Mouse (Mus musculus) neural tube, embryonic 14.5 days (tissue): ENCODE results near the gene Lama2. TPM values are rescaled to one million over a fixed set of nuclear protein-coding genes. Genes with fewer than 3 reads are reported as not detected.

Experiments
- ATAC-seq: fragments of 200-750 bp; cut with Nextera tagmentation; 2 replicates; pipeline ENCODE4 v1.8.0; 2017; ENCODE audit warnings: low read depth, mild to moderate bottlenecking, moderate TSS enrichment, moderate library complexity
- H3K27ac ChIP-seq: fragments of 300-500 bp; sonication (generic); 2 replicates; pipeline ENCODE4 v1.5.1; 2014; ENCODE audit warnings: low read depth, mild to moderate bottlenecking, control low read depth, low read length, moderate library complexity, mixed read lengths
- H3K27me3 ChIP-seq: fragments of 300-500 bp; sonication (generic); 2 replicates; pipeline ENCODE4 v1.6.1; 2014; ENCODE audit warnings: low read length; ENCODE audit not compliant: control insufficient read depth, insufficient read depth
- H3K36me3 ChIP-seq: fragments of 300-500 bp; sonication (generic); 2 replicates; pipeline ENCODE4 v1.6.1; 2014; ENCODE audit warnings: low read length, mixed read lengths; ENCODE audit not compliant: control insufficient read depth, insufficient read depth
- H3K4me1 ChIP-seq: fragments of 300-500 bp; sonication (generic); 2 replicates; pipeline ENCODE4 v1.6.1; 2014; ENCODE audit warnings: low read length; ENCODE audit not compliant: control insufficient read depth, insufficient read depth
- H3K4me2 ChIP-seq: fragments of 300-500 bp; sonication (generic); 2 replicates; pipeline ENCODE4 v1.6.1; 2014; ENCODE audit warnings: mild to moderate bottlenecking, low read depth, low read length, control low read depth
- H3K4me3 ChIP-seq: fragments of 300-500 bp; sonication (generic); 2 replicates; pipeline ENCODE4 v1.5.1; 2014; ENCODE audit warnings: low read depth, low read length, control low read depth, mixed read lengths
- H3K9ac ChIP-seq: fragments of 300-500 bp; sonication (generic); replicated peaks from 2 replicates; pipeline ENCODE4 v1.6.1; 2014; ENCODE audit warnings: low read depth, mild to moderate bottlenecking, control low read depth, low read length, mixed read lengths
- H3K9me3 ChIP-seq: fragments of 300-500 bp; sonication (generic); 2 replicates; pipeline ENCODE4 v1.6.1; 2016; ENCODE audit warnings: low read length; ENCODE audit not compliant: control insufficient read depth
- WGBS: fragments of 180-500 bp; shearing (Covaris S2); extraction: QIAGEN DNeasy Blood & Tissue Kit; methylation state at CpG from one replicate; pipeline ENCODE4 v1.1.7; 2014; 5-methylcytosine and 5-hydroxymethylcytosine counted together
- polyA plus RNA-seq: library from polyadenylated mRNA; unstranded; fragments of >200 nt; fragmentation: Nextera tagmentation; extraction: Ambion mirVana; gene quantifications from 2 replicates; pipeline ENCODE4 v1.2.1, GENCODE M21; 2014

Gene Lama2
- polyA plus RNA-seq, 1 experiment from 2014 or later = 0.86 TPM

DNA sequence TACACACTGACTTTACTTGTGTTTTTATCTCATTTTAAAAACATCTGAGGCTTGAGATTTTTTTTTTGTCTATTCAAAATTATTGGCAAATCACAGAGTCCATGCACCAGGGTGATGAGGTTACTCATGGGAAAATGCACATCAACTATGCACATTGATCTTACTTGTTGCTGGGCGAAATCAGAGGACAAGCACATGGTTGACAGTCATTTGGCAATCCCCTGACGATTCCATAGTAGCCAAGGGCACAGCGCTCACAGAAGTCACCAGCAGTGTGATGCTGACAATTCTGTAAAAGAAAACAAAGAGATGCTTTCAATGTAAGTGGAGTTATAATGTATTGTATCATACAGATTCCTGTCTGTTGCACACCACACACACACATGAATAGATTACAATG is 454.8 kb downstream of the Lama2 start:
- Histone ChIP-seq H3K4me1 (no peaks in the 10 kb centered on the region), H3K4me3 (no peak overlapping the region), H3K9ac (no peak overlapping the region), H3K27me3 (no peaks in the 10 kb centered on the region), H3K36me3 (no peaks in the 10 kb centered on the region), H3K27ac (no peak overlapping the region), H3K9me3 (no peaks in the 10 kb centered on the region), H3K4me2 (no peak overlapping the region)
- WGBS = 67% methylated on average over 3 of the region's 3 CpGs
- no peak for ATAC-seq

DNA sequence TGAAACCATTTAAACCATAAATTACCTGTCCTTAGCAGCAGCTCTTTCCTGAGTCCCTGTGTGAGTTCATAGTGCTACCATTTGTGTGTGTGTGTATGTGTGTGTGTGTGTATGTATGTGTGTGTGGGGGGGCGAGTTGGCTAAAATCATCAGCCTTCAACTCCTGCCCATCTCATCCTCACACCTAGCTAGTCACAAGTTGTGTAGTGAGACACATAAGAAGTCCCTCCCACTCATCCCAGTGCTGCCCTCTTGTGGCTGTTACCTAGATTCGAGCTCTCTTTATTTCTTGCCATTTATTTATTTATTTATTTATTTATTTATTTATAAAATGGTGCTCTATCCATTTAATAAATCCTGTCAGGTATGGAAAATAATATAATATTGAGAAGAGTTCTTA is 457.2 kb downstream of the Lama2 start:
- no peak for ATAC-seq
- 90% methylated on average over 2 of the region's 2 CpGs for WGBS
- Histone ChIP-seq H3K27ac (no peak overlapping the region), H3K4me1 (no peaks in the 10 kb centered on the region), H3K36me3 (no peaks in the 10 kb centered on the region), H3K4me2 (no peak overlapping the region), H3K27me3 (no peaks in the 10 kb centered on the region), H3K9ac (no peak overlapping the region), H3K9me3 (no peaks in the 10 kb centered on the region), H3K4me3 (no peak overlapping the region)

DNA sequence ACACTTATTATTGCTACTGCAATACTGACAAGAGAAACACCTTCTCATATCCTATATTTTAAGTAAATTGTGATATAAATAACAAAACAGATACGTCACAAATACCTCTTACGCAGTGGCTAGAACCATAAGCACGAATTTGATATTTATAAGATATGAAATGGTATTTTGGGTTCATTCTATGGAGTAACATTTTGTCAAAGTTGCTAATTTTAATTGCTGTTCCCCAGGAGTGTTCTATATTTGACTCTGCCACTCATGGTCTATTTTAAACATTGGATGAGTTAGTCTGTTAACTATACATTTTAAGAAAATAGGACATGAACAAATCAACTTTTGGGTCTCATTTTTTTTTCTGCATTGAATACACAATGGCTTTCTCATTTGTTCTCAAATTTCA is 469.3 kb downstream of the Lama2 start:
- Histone ChIP-seq H3K4me3 (no peak overlapping the region), H3K4me1 (no peaks in the 10 kb centered on the region), H3K9me3 (no peaks in the 10 kb centered on the region), H3K27ac (no peak overlapping the region), H3K36me3 (no peaks in the 10 kb centered on the region), H3K9ac (no peak overlapping the region), H3K4me2 (no peak overlapping the region), H3K27me3 (no peaks in the 10 kb centered on the region)
- ATAC-seq = no peak
- WGBS = 91% methylated on average over 3 of the region's 3 CpGs

DNA sequence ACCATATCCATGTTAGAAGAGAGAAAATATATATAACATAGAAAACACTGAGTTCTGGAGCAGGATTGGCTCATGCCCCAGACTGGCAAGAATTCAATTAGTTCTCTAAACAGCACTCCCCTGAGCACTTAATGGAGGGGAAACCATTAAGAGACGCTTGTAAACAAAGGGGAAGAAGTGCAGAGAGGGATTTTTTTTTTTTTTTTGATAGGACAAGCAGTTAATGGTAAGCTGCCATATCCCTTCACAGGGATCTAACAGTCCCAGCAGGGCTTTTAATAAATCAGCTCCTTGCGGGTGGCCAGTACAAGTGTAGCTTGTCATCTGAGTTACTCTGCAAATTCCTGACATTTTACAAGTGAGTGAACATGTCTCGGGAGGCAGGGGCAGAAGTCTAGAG is 479.1 kb downstream of the Lama2 start:
- no peak overlapping the region for H3K9ac ChIP-seq
- no peak overlapping the region for H3K27ac ChIP-seq
- no peak overlapping the region for H3K4me2 ChIP-seq
- H3K27me3 ChIP-seq = no peaks in the 10 kb centered on the region
- 10% methylated on average over 3 of the region's 3 CpGs for WGBS
- no peaks in the 10 kb centered on the region for H3K4me1 ChIP-seq
- H3K4me3 ChIP-seq = no peak overlapping the region
- H3K9me3 ChIP-seq = no peaks in the 10 kb centered on the region
- no peaks in the 10 kb centered on the region for H3K36me3 ChIP-seq
- ATAC-seq = peak; percentile 78

DNA sequence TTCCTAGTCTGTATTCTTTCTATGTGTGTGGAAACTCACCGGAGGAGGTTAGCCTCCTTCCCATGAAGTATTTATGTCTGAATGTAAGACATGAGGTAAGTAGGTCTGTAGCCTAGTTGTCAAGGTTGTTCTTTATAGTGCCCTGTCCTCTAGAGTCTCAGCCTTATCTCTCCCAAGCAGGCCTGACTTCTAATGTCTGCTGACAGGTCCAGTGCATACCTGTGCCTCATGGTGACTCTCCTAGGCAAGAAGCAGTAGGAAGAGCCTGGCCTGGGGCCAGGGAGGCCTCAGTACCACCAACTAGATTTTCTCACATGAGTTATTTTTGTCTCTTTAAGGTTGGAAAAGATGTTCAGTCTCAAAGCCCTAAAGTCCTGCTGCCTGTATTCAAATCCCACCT is 483.8 kb downstream of the Lama2 start:
- no peak overlapping the region for H3K27ac ChIP-seq
- no peak for ATAC-seq

DNA sequence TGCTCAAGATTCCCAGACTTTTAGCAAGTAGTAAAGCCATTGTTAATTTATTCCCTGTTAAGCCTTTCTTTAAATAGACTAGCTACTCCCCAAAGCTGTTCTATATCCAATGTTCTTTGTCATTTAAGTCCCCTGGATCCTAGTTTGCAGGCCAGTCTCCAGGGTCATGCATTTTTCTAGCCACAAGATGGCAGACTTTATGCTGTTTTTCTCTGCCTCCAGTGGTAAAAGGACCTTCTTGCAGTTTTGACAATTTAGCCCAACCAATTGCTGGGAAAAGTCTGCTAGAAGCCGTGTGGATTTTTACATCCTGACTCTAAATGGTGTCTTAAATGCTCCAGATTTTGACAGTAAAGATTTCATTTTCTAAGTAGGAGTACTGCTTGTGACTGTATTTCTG is 486.4 kb downstream of the Lama2 start:
- no peak overlapping the region for H3K4me3 ChIP-seq
- H3K9me3 ChIP-seq = no peaks in the 10 kb centered on the region
- WGBS = 5% methylated on average over 1 of the region's 1 CpGs
- peak; percentile 91 for ATAC-seq
- no peaks in the 10 kb centered on the region for H3K36me3 ChIP-seq
- no peaks in the 10 kb centered on the region; the same call in 1 of the 2 replicates for H3K4me1 ChIP-seq
- H3K4me2 ChIP-seq = no peak overlapping the region
- no peaks in the 10 kb centered on the region for H3K27me3 ChIP-seq
- H3K27ac ChIP-seq = no peak overlapping the region
- H3K9ac ChIP-seq = no peak overlapping the region

More for the DNA sequence above, 483.8 kb downstream of the Lama2 start:
- Histone ChIP-seq H3K4me3 (no peak overlapping the region), H3K9ac (no peak overlapping the region), H3K4me1 (no peaks in the 10 kb centered on the region; the same call in 1 of the 2 replicates), H3K4me2 (no peak overlapping the region), H3K36me3 (no peaks in the 10 kb centered on the region), H3K9me3 (no peaks in the 10 kb centered on the region), H3K27me3 (no peaks in the 10 kb centered on the region)
- 92% methylated on average over 1 of the region's 1 CpGs for WGBS

DNA sequence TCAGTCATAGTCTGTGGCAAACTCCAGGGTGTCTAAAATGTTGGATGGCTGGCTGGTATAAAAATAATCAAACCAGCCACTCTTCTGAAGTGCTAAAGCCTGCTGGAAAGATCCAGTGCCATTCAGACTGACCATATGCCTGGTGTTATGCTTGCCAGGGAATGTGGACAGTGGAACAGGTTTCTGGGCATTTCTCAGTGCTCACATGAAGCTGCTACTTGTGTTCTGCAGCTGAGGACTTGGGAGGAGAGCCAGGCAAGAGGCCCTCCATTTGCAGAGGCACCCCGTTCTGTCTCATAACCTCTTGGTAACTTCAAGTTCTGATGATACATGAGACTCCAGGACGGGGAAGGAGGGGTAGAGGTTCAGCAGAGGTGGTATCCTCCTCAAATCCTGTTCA is 492.1 kb downstream of the Lama2 start:
- WGBS = 87% methylated on average over 2 of the region's 2 CpGs
- no peaks in the 10 kb centered on the region for H3K27me3 ChIP-seq
- H3K4me1 ChIP-seq = no peaks in the 10 kb centered on the region
- no peak overlapping the region for H3K9ac ChIP-seq
- H3K4me2 ChIP-seq = no peak overlapping the region
- H3K4me3 ChIP-seq = no peak overlapping the region
- H3K27ac ChIP-seq = no peak overlapping the region
- no peaks in the 10 kb centered on the region for H3K36me3 ChIP-seq
- no peaks in the 10 kb centered on the region for H3K9me3 ChIP-seq
- ATAC-seq = no peak

DNA sequence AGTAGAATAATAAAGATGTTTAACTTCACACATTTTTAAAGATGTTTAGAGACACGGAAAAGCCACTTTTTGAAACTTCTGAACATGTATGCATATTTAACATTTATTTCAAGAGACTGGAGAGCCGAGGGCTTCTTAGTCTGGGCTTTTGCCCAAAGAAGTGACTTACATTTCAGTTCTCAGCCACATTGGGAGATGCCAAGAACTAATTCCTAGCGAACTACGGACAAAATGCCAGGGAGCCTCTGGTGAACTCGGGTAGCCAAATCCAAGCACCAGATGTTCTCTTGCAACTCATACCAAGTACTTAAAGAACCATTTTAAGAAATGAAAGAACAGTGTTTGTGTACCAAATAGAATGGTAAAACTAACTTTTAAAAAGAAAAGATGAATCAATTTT is 495.8 kb downstream of the Lama2 start:
- no peaks in the 10 kb centered on the region for H3K4me1 ChIP-seq
- WGBS = 87% methylated on average over 5 of the region's 5 CpGs
- no peak for ATAC-seq
- H3K36me3 ChIP-seq = no peaks in the 10 kb centered on the region
- H3K27ac ChIP-seq = no peak overlapping the region
- H3K4me2 ChIP-seq = no peak overlapping the region
- no peaks in the 10 kb centered on the region for H3K27me3 ChIP-seq
- H3K9me3 ChIP-seq = no peaks in the 10 kb centered on the region
- no peak overlapping the region for H3K9ac ChIP-seq
- H3K4me3 ChIP-seq = no peak overlapping the region

DNA sequence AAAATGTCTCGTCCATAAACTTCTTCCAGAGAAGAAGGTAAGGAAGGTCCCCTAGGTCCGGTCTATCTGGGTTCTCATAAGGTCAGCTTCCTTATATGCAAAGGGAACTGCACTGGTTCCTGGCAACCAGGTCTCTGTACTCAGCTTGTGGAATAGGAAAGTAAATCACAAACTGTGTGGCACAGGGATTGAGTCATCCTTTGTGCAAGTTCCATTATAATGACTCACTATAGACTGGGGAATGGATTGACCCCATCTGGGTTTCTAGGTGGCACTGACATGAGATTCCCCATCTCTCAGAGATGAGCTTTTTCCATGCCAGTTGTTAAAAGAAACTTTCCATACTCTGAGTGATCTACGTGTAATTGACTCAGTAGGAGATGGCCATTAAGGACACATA is 501.7 kb downstream of the Lama2 start:
- no peaks in the 10 kb centered on the region for H3K9me3 ChIP-seq
- no peak overlapping the region for H3K27ac ChIP-seq
- no peak for ATAC-seq
- H3K36me3 ChIP-seq = no peaks in the 10 kb centered on the region
- 90% methylated on average over 3 of the region's 3 CpGs for WGBS
- no peaks in the 10 kb centered on the region for H3K4me1 ChIP-seq
- no peak overlapping the region for H3K9ac ChIP-seq
- H3K4me3 ChIP-seq = no peak overlapping the region
- H3K27me3 ChIP-seq = no peaks in the 10 kb centered on the region
- no peak overlapping the region for H3K4me2 ChIP-seq
